In the genomic region with DNA sequence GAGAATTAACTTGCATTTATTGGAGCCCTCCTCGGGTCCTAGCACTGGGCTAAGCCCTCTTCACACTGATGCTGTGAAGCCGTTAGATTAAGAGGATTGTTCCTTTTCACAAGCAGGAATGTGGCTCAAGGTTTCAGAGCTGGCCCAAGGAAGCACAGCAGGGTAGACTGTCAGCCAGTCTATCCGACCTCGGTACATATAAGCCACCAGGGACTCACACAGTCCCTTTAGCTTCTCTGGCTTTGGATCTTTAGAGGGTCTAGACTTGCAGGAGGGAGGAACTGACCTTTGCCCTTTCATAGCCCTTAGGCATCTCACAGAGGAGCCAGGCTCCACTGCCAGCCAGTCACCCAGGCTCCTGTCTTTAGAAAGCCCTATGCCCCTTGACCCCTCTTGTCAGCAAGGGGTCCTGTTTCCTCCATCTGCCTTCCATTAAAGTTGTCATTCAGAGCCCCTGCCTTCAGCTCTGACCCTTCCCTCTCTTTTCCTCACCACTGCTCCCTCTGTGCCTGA, we compare ENCODE assay signal across 8 mouse cellular contexts. TPM values are rescaled to one million over a fixed set of nuclear protein-coding genes. Genes with fewer than 3 reads are reported as not detected.
DNase-seq lines count a peak whose midpoint lies in the region; ATAC-seq lines count a peak whose summit lies in the region.

TSS of gene Asb6 (minus strand) at position 51 of the 513 bp plus-strand sequence.

- no peak within 1 kb of the TSS for H3K27ac ChIP-seq in kidney, embryonic 15.5 days
- H3K27ac ChIP-seq in forebrain, embryonic 12.5 days: 0 out of 2 replicates have a peak within 1 kb of the TSS, but pooled peaks have one; percentile 37
- no peak within 1 kb of the TSS for H3K27ac ChIP-seq in neural tube, embryonic 15.5 days (replicated peaks)

- ATAC-seq in kidney, embryonic 15.5 days (replicated peaks; ENCODE audit: low FRiP score): no peak
- no peak for ATAC-seq in forebrain, embryonic 12.5 days (ENCODE audit: low FRiP score)
- no peak for ATAC-seq in neural tube, embryonic 15.5 days (ENCODE audit: low FRiP score)

- H3K27me3 ChIP-seq in kidney, embryonic 15.5 days: no peaks in the 10 kb centered on the region
- no peaks in the 10 kb centered on the region for H3K27me3 ChIP-seq in forebrain, embryonic 12.5 days
- no peaks in the 10 kb centered on the region for H3K27me3 ChIP-seq in neural tube, embryonic 15.5 days (replicated peaks)

- no peak within 1 kb of the TSS for H3K4me2 ChIP-seq in kidney, embryonic 15.5 days
- H3K4me2 ChIP-seq in forebrain, embryonic 12.5 days: no peak within 1 kb of the TSS
- no peak within 1 kb of the TSS for H3K4me2 ChIP-seq in neural tube, embryonic 15.5 days

- intact Hi-C loops in left cerebral cortex, postnatal 25 days (cut with DNase I): no loop called here

- no peak for DNase-seq in kidney, adult 18-20 months
- no peak for DNase-seq in adrenal gland, adult 8-10 months
- no peak for DNase-seq in left cerebral cortex, postnatal 25 days (ENCODE audit: low spot score in 2 of 2)
- DNase-seq in cerebellum, postnatal 14 days: no peak
- no peak for DNase-seq in cerebellum, postnatal 4 days (ENCODE audit: low spot score in 2 of 2)

- H3K4me1 ChIP-seq in kidney, embryonic 15.5 days: peaks cover 42% of the 10 kb centered on the region
- H3K4me1 ChIP-seq in forebrain, embryonic 12.5 days: peaks cover 19% of the 10 kb centered on the region
- H3K4me1 ChIP-seq in neural tube, embryonic 15.5 days: peaks cover 32% of the 10 kb centered on the region

- no peaks in the 10 kb centered on the region for H3K9me3 ChIP-seq in kidney, embryonic 15.5 days (replicated peaks)
- H3K9me3 ChIP-seq in forebrain, embryonic 12.5 days: no peaks in the 10 kb centered on the region
- H3K9me3 ChIP-seq in neural tube, embryonic 15.5 days (replicated peaks): no peaks in the 10 kb centered on the region

- no peak within 1 kb of the TSS for H3K4me3 ChIP-seq in kidney, embryonic 15.5 days (replicated peaks)
- H3K4me3 ChIP-seq in forebrain, embryonic 12.5 days (replicated peaks): no peak within 1 kb of the TSS
- no peak within 1 kb of the TSS for H3K4me3 ChIP-seq in neural tube, embryonic 15.5 days (replicated peaks)

- WGBS in kidney, embryonic 15.5 days: 25% methylated on average over 4 of the region's 4 CpGs
- 8% methylated on average over 4 of the region's 4 CpGs for WGBS in forebrain, embryonic 12.5 days
- 43% methylated on average over 4 of the region's 4 CpGs for WGBS in neural tube, embryonic 15.5 days

- peaks cover 12% of the 10 kb centered on the region for H3K36me3 ChIP-seq in kidney, embryonic 15.5 days
- H3K36me3 ChIP-seq in forebrain, embryonic 12.5 days (replicated peaks): peaks cover 13% of the 10 kb centered on the region
- peaks cover 6% of the 10 kb centered on the region for H3K36me3 ChIP-seq in neural tube, embryonic 15.5 days

- no peak within 1 kb of the TSS for H3K9ac ChIP-seq in kidney, embryonic 15.5 days
- no peak within 1 kb of the TSS for H3K9ac ChIP-seq in forebrain, embryonic 12.5 days
- H3K9ac ChIP-seq in neural tube, embryonic 15.5 days (replicated peaks): no peak within 1 kb of the TSS

RNA-seq across cellular contexts. Expression of gene Asb6, which starts in this region (rescaled TPM):
- 35.5 and 38.3 TPM in 2 replicates for polyA plus RNA-seq in kidney, embryonic 15.5 days (2015; fragmentation: Nextera tagmentation; extraction: Ambion mirVana)
- 10 to 100 TPM; 32.9 to 41.3 (median 33.4) TPM for total RNA-seq in adrenal gland, adult 8-10 months (2022)
- 36.4 and 39.4 TPM in 2 replicates for polyA plus RNA-seq in forebrain, embryonic 12.5 days (2016; fragmentation: Nextera tagmentation; extraction: Ambion mirVana)
- total RNA-seq in left cerebral cortex, postnatal 25 days (2021): 10 to 100 TPM; 36.7 to 38.6 TPM
- 40.7 and 44.0 TPM in 2 replicates for polyA plus RNA-seq in neural tube, embryonic 15.5 days (2015; fragmentation: Nextera tagmentation; extraction: Ambion mirVana)
